Mouse (Mus musculus): ENCODE results near the gene Glyat. TPM values are rescaled to one million over a fixed set of nuclear protein-coding genes. Genes with fewer than 3 reads are reported as not detected.

Gene Glyat
- total and polyA plus RNA-seq, 2 experiments from 2014 or later, result not detected

GRCm38 (mm10) chr19:12608336-12608735, 24.8 kb upstream of the Glyat start:
- Histone ChIP-seq H3K4me2 (ENCODE audit: low read depth, low read length) (no peak overlapping the region), H3K4me3 (ENCODE audit: low read depth, low read length) (no peak overlapping the region), H3K4me1 (ENCODE audit: control insufficient read depth, insufficient read depth) (no peaks in the 10 kb centered on the region), H3K36me3 (replicated peaks; ENCODE audit: control insufficient read depth, insufficient read depth, low read length) (no peaks in the 10 kb centered on the region), H3K27me3 (ENCODE audit: control insufficient read depth, insufficient read depth, low read length) (no peaks in the 10 kb centered on the region), H3K9ac (replicated peaks; ENCODE audit: low read depth, low read length) (no peak overlapping the region), H3K27ac (ENCODE audit: low read depth) (no peak overlapping the region), H3K9me3 (replicated peaks; ENCODE audit: control insufficient read depth, low read length) (no peaks in the 10 kb centered on the region)
- DNase-seq (ENCODE audit: low spot score) (no peak), ATAC-seq (ENCODE audit: insufficient read depth, low read depth) (no peak)
- no peak for TF ChIP-seq CTCF (IDR thresholded peaks at IDR 0.05; ENCODE audit: low read depth)
- no peak for TF ChIP-seq EP300 (IDR thresholded peaks at IDR 0.05; ENCODE audit: low read depth)

GRCm38 (mm10) chr19:12613646-12614045, 19.5 kb upstream of the Glyat start:
- no peaks in the 10 kb centered on the region for H3K9me3 ChIP-seq (replicated peaks; ENCODE audit: control insufficient read depth, low read length)
- no peak overlapping the region for H3K9ac ChIP-seq (replicated peaks; ENCODE audit: low read depth, low read length)
- TF ChIP-seq CTCF (IDR thresholded peaks at IDR 0.05; ENCODE audit: low read depth) (no peak), EP300 (IDR thresholded peaks at IDR 0.05; ENCODE audit: low read depth) (no peak)
- DNase-seq (ENCODE audit: low spot score) (no peak), ATAC-seq (ENCODE audit: insufficient read depth, low read depth) (no peak)
- no peak overlapping the region for H3K4me2 ChIP-seq (ENCODE audit: low read depth, low read length)
- H3K36me3 ChIP-seq (replicated peaks; ENCODE audit: control insufficient read depth, insufficient read depth, low read length), result no peaks in the 10 kb centered on the region
- H3K4me1 ChIP-seq (ENCODE audit: control insufficient read depth, insufficient read depth), result no peaks in the 10 kb centered on the region
- 62% methylated on average over 1 of the region's 1 CpGs for WGBS
- H3K4me3 ChIP-seq (ENCODE audit: low read depth, low read length), result no peak overlapping the region
- H3K27me3 ChIP-seq (ENCODE audit: control insufficient read depth, insufficient read depth, low read length), result no peaks in the 10 kb centered on the region
- H3K27ac ChIP-seq (ENCODE audit: low read depth), result no peak overlapping the region

GRCm38 (mm10) chr19:12634259-12634658, 1.2 kb downstream of the Glyat start:
- no peak overlapping the region for H3K4me2 ChIP-seq (ENCODE audit: low read depth, low read length)
- H3K27me3 ChIP-seq (ENCODE audit: control insufficient read depth, insufficient read depth, low read length), result no peaks in the 10 kb centered on the region
- no peak for DNase-seq (ENCODE audit: low spot score)
- ATAC-seq (ENCODE audit: insufficient read depth, low read depth), result no peak
- TF ChIP-seq EP300 (IDR thresholded peaks at IDR 0.05; ENCODE audit: low read depth), result no peak
- no peak for TF ChIP-seq CTCF (IDR thresholded peaks at IDR 0.05; ENCODE audit: low read depth)
- H3K4me1 ChIP-seq (ENCODE audit: control insufficient read depth, insufficient read depth), result no peaks in the 10 kb centered on the region
- H3K36me3 ChIP-seq (replicated peaks; ENCODE audit: control insufficient read depth, insufficient read depth, low read length), result no peaks in the 10 kb centered on the region
- WGBS, result 76% methylated on average over 3 of the region's 3 CpGs
- no peaks in the 10 kb centered on the region for H3K9me3 ChIP-seq (replicated peaks; ENCODE audit: control insufficient read depth, low read length)
- H3K4me3 ChIP-seq (ENCODE audit: low read depth, low read length), result no peak overlapping the region
- H3K9ac ChIP-seq (replicated peaks; ENCODE audit: low read depth, low read length), result no peak overlapping the region
- no peak overlapping the region for H3K27ac ChIP-seq (ENCODE audit: low read depth)

- no peak overlapping the region for H3K4me2 ChIP-seq (ENCODE audit: low read depth, low read length)
- H3K36me3 ChIP-seq (replicated peaks; ENCODE audit: control insufficient read depth, insufficient read depth, low read length), result no peaks in the 10 kb centered on the region
- H3K27ac ChIP-seq (ENCODE audit: low read depth), result no peak overlapping the region
- no peaks in the 10 kb centered on the region for H3K4me1 ChIP-seq (ENCODE audit: control insufficient read depth, insufficient read depth)
- no peak overlapping the region for H3K9ac ChIP-seq (replicated peaks; ENCODE audit: low read depth, low read length)
- no peak for ATAC-seq (ENCODE audit: insufficient read depth, low read depth)
- no peaks in the 10 kb centered on the region for H3K27me3 ChIP-seq (ENCODE audit: control insufficient read depth, insufficient read depth, low read length)
- no peak overlapping the region for H3K4me3 ChIP-seq (ENCODE audit: low read depth, low read length)
- no peak for TF ChIP-seq CTCF (IDR thresholded peaks at IDR 0.05; ENCODE audit: low read depth)
- 71% methylated on average over 4 of the region's 4 CpGs for WGBS
- no peak for DNase-seq (ENCODE audit: low spot score)
- H3K9me3 ChIP-seq (replicated peaks; ENCODE audit: control insufficient read depth, low read length), result no peaks in the 10 kb centered on the region
Measured at GRCm38 (mm10) chr19:12634963-12635362, 1.9 kb downstream of the Glyat start.

GRCm38 (mm10) chr19:12636863-12637262, 3.8 kb downstream of the Glyat start:
- Histone ChIP-seq H3K36me3 (replicated peaks; ENCODE audit: control insufficient read depth, insufficient read depth, low read length) (no peaks in the 10 kb centered on the region), H3K4me2 (ENCODE audit: low read depth, low read length) (no peak overlapping the region), H3K27ac (ENCODE audit: low read depth) (no peak overlapping the region), H3K4me1 (ENCODE audit: control insufficient read depth, insufficient read depth) (no peaks in the 10 kb centered on the region), H3K9me3 (replicated peaks; ENCODE audit: control insufficient read depth, low read length) (no peaks in the 10 kb centered on the region), H3K27me3 (ENCODE audit: control insufficient read depth, insufficient read depth, low read length) (no peaks in the 10 kb centered on the region), H3K4me3 (ENCODE audit: low read depth, low read length) (no peak overlapping the region), H3K9ac (replicated peaks; ENCODE audit: low read depth, low read length) (no peak overlapping the region)
- no peak for ATAC-seq (ENCODE audit: insufficient read depth, low read depth)
- 60% methylated on average over 3 of the region's 3 CpGs for WGBS
- TF ChIP-seq EP300 (IDR thresholded peaks at IDR 0.05; ENCODE audit: low read depth) (no peak), CTCF (IDR thresholded peaks at IDR 0.05; ENCODE audit: low read depth) (no peak)
- DNase-seq (ENCODE audit: low spot score), result no peak

- ATAC-seq (ENCODE audit: insufficient read depth, low read depth) (no peak), DNase-seq (ENCODE audit: low spot score) (no peak)
- no peak overlapping the region for H3K9ac ChIP-seq (replicated peaks; ENCODE audit: low read depth, low read length)
- no peaks in the 10 kb centered on the region for H3K4me1 ChIP-seq (ENCODE audit: control insufficient read depth, insufficient read depth)
- no peaks in the 10 kb centered on the region for H3K27me3 ChIP-seq (ENCODE audit: control insufficient read depth, insufficient read depth, low read length)
- H3K36me3 ChIP-seq (replicated peaks; ENCODE audit: control insufficient read depth, insufficient read depth, low read length), result no peaks in the 10 kb centered on the region
- H3K4me2 ChIP-seq (ENCODE audit: low read depth, low read length), result no peak overlapping the region
- no peak for TF ChIP-seq EP300 (IDR thresholded peaks at IDR 0.05; ENCODE audit: low read depth)
- TF ChIP-seq CTCF (IDR thresholded peaks at IDR 0.05; ENCODE audit: low read depth), result no peak
- no peaks in the 10 kb centered on the region for H3K9me3 ChIP-seq (replicated peaks; ENCODE audit: control insufficient read depth, low read length)
- no peak overlapping the region for H3K27ac ChIP-seq (ENCODE audit: low read depth)
- H3K4me3 ChIP-seq (ENCODE audit: low read depth, low read length), result no peak overlapping the region
- WGBS, result 69% methylated on average over 1 of the region's 1 CpGs
Measured at GRCm38 (mm10) chr19:12638049-12638448, 4.9 kb downstream of the Glyat start.

Measured in heart, postnatal 0 days (tissue).